Mouse (Mus musculus) cerebellum, postnatal 10 days (tissue): ENCODE results near the gene Fcgrt.

Experiments used
- DNase-seq, 2 experiments: peaks; one replicate each; pipeline ENCODE4 v3.0.0; 2021; ENCODE audit warnings: mixed read lengths in 2 of 2

Gene Fcgrt

DNA sequence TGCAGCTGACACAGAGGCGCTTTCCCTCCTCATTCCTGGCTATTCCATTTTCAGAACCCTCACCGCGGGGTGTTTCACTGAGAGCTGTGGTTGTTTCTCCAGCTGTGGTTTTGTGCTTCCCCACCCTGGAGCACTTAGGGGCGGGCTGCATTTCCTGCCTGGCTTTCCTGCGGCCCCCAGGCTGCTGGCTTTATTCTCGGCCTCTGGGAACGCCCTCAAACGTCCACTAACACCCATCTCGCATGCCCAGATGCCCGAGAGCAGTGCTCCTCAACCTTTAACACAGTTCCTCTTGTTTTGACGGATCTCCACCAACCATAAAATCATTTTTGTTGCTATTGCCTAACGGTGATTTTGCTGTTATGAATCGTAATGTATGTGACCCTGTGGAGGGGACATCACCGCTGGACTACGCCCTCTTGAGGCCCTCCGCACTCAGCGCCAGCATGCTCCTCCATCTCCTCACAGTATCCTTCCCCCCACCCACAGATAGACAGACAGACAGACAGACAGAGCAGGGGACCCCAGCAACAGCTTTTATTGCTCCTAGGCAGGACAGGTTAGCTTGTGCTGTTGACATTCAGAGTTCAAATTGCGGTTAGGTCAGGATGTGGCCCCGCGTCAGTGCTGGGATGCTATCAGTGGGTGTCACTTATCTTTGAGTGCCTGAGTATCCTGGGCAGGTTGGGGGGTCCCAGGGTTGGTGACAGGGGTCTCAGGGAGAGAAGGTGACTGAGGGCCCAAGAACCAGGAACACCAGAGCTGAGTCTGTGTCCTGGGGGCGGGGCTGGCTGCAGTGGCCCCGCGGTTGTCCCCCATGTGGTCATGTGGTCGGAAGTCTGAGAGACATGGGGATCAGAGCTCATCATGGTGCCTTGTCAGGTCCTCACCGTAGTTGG is 21.0 kb downstream of the Fcgrt start:
- DNase-seq, result no peak

DNA sequence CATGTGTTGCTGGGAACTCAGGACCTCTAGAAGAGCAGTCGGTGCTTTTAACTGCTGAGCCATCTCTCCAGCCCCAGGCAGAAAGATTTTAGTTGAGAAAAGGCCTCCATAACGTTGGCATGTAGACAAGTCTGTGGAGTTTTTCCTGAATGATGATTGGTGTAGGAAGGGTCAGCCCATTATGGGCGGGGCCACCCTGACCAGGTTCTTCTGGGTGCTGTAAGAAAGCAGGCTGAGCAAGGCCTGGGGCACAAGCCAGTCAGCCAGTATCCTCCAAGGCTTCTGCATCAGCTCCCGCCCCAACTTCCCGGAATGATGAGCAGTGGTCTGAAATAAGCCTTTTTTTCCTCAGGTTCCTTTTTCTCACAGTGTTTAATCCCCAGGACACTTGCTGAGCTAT is 22.6 kb downstream of the Fcgrt start:
- no peak for DNase-seq

GRCm38 (mm10) chr7:45079856-45080255 is 23.8 kb downstream of the Fcgrt start:
- DNase-seq, result peak; percentile 96 to 98

- peak; percentile 86 to 88 for DNase-seq
These were observed 25.1 kb downstream of the Fcgrt start for GRCm38 (mm10) chr7:45078513-45078912.

- DNase-seq, result no peak
These were observed 25.8 kb downstream of the Fcgrt start for GRCm38 (mm10) chr7:45077829-45078228.

- no peak for DNase-seq
These were observed 26.3 kb downstream of the Fcgrt start for GRCm38 (mm10) chr7:45077322-45077721.

DNA sequence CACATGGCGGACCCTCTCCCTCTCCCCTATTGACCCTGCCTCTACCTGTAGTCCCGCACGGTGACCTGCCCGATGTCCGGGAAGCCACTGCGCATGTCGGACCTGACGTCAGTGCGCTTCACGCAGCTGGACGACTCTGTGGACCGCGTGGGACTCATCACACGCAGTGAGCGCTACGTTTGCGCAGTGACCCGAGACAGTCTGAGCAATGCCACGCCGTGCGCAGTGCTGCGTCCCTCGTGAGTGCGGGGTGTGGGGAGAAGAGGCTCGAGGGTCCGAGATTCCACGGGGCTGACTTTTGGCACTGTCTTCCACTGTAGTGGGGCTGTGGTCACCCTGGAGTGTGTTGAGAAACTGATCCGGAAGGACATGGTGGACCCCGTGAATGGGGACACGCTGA is 27.1 kb downstream of the Fcgrt start:
- DNase-seq, result no peak

DNA sequence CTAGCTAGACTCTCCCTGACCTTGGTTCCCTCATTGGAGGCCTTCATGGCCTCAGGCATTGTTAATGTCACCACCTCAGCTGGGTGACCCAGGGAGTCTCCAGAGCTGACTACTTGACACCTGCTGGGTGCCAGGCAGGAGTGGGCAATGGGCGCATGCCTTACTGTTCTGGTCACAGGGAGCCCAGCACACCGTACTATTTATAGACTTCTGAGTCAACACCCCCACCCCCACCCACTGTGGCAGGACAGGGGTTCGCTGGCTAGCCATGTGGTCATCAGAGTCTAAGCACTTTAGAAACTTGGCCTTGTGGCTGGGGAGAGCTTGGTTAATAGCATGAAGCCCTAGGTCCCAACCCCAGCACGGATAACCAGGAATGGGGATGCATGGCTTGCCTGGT is 28.2 kb downstream of the Fcgrt start:
- DNase-seq, result no peak

GRCm38 (mm10) chr7:45073949-45074348 is 29.7 kb downstream of the Fcgrt start:
- DNase-seq, result no peak

DNA sequence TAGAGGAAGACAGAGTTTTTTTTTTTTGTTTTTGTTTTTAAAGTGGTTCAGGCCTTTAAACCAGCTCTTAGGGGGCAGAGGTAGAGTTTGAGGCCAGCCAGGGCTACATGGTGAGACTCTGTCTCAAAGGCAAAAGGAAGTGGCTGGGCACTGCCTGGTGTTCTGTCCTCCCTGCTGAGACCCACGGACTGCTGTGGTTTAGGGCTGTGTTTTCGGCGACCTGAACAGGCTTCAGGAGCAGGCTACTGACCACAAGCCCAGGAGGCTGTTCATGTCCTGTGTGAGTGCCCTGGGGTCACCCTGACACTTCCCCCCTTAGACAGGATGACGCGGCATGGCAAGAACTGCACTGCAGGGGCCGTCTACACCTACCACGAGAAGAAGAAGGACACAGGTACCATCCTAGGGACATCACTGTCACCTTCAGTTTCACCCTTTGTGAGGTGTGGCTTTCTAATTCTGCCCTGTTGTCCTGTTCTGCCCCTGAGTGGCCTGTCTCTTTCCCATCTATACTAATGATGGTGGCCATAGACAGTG is 30.4 kb downstream of the Fcgrt start:
- DNase-seq, result no peak

GRCm38 (mm10) chr7:45072230-45072629 is 31.4 kb downstream of the Fcgrt start:
- no peak for DNase-seq

GRCm38 (mm10) chr7:45069671-45070070 is 34.0 kb downstream of the Fcgrt start:
- no peak for DNase-seq

- DNase-seq, result peak; percentile 66 to 68
These were observed 35.7 kb downstream of the Fcgrt start for GRCm38 (mm10) chr7:45068000-45068318.

GRCm38 (mm10) chr7:45067190-45067999 is 36.3 kb downstream of the Fcgrt start:
- no peak for DNase-seq

- DNase-seq, result peak; percentile 93 to 96
These were observed 41.3 kb downstream of the Fcgrt start, which contains the start of the genes Nosip and Prrg2 for GRCm38 (mm10) chr7:45062239-45062835. Gene Nosip (plus strand): TSS chr7:45062429. Gene Prrg2 (minus strand): TSS chr7:45062677.

DNA sequence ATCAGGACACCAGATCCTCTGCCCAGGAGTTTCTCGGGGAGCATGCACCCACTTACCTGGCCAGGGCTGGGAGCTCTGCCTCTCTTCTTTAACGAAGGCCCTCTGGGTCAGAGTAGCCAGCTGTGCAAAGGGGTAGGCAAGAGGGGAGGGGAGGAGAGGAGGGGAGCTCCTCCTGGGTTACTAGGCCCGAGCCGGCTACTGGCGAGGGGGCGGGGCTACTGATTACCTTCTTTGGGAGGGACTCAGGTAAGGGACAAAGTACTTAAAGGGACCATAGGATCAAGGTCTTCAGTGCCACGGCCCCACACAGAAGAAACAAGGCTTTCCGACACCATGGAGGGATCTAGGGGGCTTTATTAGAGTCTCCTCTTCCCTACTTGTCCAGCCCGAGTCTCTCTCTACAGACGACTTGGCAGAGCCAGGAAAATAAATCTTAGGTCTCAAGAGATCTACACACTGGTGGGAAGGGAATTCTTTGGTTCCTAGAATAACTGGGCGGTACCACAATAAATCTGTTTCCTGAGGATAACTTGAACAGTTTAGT is 42.0 kb downstream of the Fcgrt start:
- peak in 1 of 2 experiments; percentile 33 for DNase-seq

GRCm38 (mm10) chr7:45060632-45061122 is 43.0 kb downstream of the Fcgrt start:
- DNase-seq, result no peak

GRCm38 (mm10) chr7:45058607-45059571 is 44.8 kb downstream of the Fcgrt start:
- peak; percentile 84 to 85 for DNase-seq

DNA sequence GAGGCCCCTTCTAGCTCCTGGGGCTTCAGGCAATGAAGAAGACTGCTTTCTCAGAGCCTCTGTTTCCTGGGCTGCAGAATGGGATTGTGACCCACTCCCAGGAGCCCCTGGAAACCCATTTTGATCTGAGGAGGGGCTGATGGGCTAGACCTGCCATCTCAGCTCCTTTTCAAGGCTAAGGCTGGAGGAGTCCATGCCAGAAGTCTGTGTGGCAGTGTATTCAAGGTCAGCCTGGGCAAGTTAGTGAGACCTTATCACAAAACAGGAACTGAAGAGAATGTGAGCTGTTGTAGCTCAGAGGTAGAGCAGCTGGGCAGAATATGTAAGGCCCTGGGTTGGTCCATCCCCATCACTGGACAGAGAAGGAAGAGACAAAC is 46.7 kb downstream of the Fcgrt start:
- DNase-seq, result no peak

DNA sequence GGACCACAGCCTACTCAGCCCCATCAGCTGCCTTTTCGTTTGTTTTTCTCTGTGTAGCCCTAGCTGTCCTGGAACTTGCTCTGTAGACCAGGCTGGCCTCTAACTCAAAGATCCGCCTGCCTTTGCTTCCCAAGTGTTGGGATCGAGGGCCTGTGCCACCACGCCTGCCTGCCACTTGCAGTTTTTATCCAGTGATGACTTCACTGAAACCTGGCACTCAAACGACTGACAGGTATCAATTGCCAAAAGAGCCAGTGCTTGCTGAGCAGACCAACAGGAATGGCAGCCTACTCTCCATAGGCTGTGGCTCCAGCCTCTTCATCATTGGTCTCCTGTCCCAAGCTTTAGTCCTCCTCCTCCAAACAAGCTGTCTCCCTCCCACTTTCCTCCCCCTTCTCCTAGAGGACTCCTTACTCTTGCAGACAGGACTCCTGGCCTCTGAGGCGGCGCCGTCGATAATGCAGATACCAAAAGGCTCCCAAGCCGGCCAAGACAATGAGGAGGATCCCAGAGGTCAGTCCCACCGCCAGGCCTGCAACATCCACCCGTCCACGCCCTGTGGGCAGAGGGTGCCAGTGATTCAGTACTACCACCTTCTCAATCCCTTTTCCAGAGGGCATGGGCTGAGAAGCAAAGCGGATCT is 47.2 kb downstream of the Fcgrt start:
- peak; percentile 52 to 56 for DNase-seq
